Mouse (Mus musculus) G1E (cell line): ENCODE results near the gene Iqgap1.

ENCODE experiments used
- CTCF ChIP-seq: IDR thresholded peaks from 2 replicates; pipeline ENCODE4 v1.5.1; 2012; ENCODE audit warnings: low read depth, low read length, inconsistent platforms, mixed read lengths
- GATA1 ChIP-seq: IDR thresholded peaks from 2 replicates; pipeline ENCODE4 v1.6.1; 2012; ENCODE audit warnings: borderline replicate concordance, low read length, inconsistent platforms, mixed read lengths
- TAL1 ChIP-seq: conservative IDR thresholded peaks from 2 replicates; pipeline ENCODE4 v1.6.1; 2012; ENCODE audit warnings: low read depth, low read length, inconsistent platforms, mixed read lengths

GRCm38 (mm10) chr7:80844691-80845090 is 18.9 kb upstream of the Iqgap1 start:
- TF ChIP-seq CTCF = no peak
- TF ChIP-seq TAL1 = no peak
- no peak for TF ChIP-seq GATA1
